Comparison of ENCODE assay signal across 21 mouse cellular contexts in the genomic region with DNA sequence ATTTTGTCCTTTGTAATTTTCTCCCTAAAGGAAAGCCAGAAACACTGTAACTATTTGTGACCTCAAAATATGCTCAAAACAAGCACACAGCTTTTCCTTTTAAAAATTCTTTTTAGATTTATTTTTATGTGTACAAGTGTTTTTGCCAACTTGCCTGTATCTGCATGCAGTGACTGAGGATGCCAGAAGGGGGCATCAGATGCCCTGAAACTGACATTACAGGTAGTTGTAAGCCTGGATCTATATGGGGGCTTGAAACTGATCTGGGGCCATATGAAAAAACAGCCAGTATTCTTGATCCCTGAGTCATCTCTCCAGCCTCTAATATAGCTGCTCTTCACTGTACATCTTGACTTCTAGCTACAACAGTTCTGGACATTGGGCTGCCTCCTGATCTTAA.
A peak's percentile ranks its signal among the peaks of the same experiment; 100 is the strongest.
DNase-seq lines count a peak whose midpoint lies in the region; ATAC-seq and TF ChIP-seq lines count a peak whose summit lies in the region.
"Had no signal": no experiment of that assay in that cellular context is flagged by ENCODE, and none has a peak within 500 bp of the region (broad histone marks: within the 10 kb centered on the region; RNA-seq: fewer than 3 reads in every experiment).

No protein-coding gene starts in this region.

- no peaks in the 10 kb centered on the region for H3K27me3 ChIP-seq in intestine, postnatal 0 days (replicated peaks; ENCODE audit: control insufficient read depth, insufficient read depth, low read length)
- H3K27me3 ChIP-seq in intestine, embryonic 16.5 days (replicated peaks; ENCODE audit: control insufficient read depth, insufficient read depth, low read length), result no peaks in the 10 kb centered on the region
- H3K27me3 ChIP-seq in lung, postnatal 0 days (replicated peaks; ENCODE audit: insufficient read depth, low read length), result no peaks in the 10 kb centered on the region
- no peaks in the 10 kb centered on the region for H3K27me3 ChIP-seq in Patski
- H3K27me3 ChIP-seq in midbrain, embryonic 16.5 days (ENCODE audit: control insufficient read depth, insufficient read depth, low read depth, low read length), result no peaks in the 10 kb centered on the region
- H3K27me3 ChIP-seq: embryonic facial prominence, embryonic 15.5 days; hindbrain, embryonic 13.5 days; liver, embryonic 15.5 days had no signal

- TF ChIP-seq CTCF in intestine, postnatal 0 days (IDR thresholded peaks at IDR 0.05; ENCODE audit: low read depth), result peak; percentile 34
- TF ChIP-seq CTCF in lung, postnatal 0 days (IDR thresholded peaks at IDR 0.05), result peak; percentile 31
- peak; percentile 59 for TF ChIP-seq CTCF in Patski (IDR thresholded peaks at IDR 0.05)

- TF ChIP-seq EP300 in lung, postnatal 0 days (IDR thresholded peaks at IDR 0.05), result no peak

- in situ Hi-C loops in Patski (cut with MboI; ENCODE audit: low pct_unique_long_range_greater_than_20kb), result no loop called here

- H3K4me3 ChIP-seq in intestine, postnatal 0 days (ENCODE audit: low read depth, low read length), result no peak overlapping the region
- no peak overlapping the region for H3K4me3 ChIP-seq in intestine, embryonic 16.5 days (ENCODE audit: low read length)
- no peak overlapping the region for H3K4me3 ChIP-seq in lung, postnatal 0 days (ENCODE audit: low read depth, low read length)
- no peak overlapping the region for H3K4me3 ChIP-seq in midbrain, embryonic 16.5 days (ENCODE audit: low read depth, low read length)
- H3K4me3 ChIP-seq: embryonic facial prominence, embryonic 15.5 days; heart, embryonic 10.5 days; hindbrain, embryonic 13.5 days; limb, embryonic 10.5 days; liver, embryonic 15.5 days; midbrain, embryonic 10.5 days had no signal

- CTCF ChIA-PET in Patski (lab: Charles Lee), result interaction anchor here (1.0 to 1.2 kb wide), 2 partner anchors 10 to 17 kb away, joined by 3 to 4 read pairs; no protein-coding TSS in a partner anchor

- no peaks in the 10 kb centered on the region for H3K4me1 ChIP-seq in intestine, postnatal 0 days (replicated peaks; ENCODE audit: control insufficient read depth, insufficient read depth, low read length)
- no peaks in the 10 kb centered on the region for H3K4me1 ChIP-seq in intestine, embryonic 16.5 days (ENCODE audit: control insufficient read depth, insufficient read depth, low read length)
- no peaks in the 10 kb centered on the region for H3K4me1 ChIP-seq in lung, postnatal 0 days (ENCODE audit: insufficient read depth, low read depth, low read length)
- H3K4me1 ChIP-seq in midbrain, embryonic 16.5 days (ENCODE audit: control insufficient read depth, insufficient read depth, low read length), result no peaks in the 10 kb centered on the region
- H3K4me1 ChIP-seq: embryonic facial prominence, embryonic 15.5 days; hindbrain, embryonic 13.5 days; limb, embryonic 10.5 days; liver, embryonic 15.5 days; midbrain, embryonic 10.5 days had no signal

- H3K36me3 ChIP-seq in intestine, postnatal 0 days (ENCODE audit: control insufficient read depth, insufficient read depth), result no peaks in the 10 kb centered on the region
- no peaks in the 10 kb centered on the region for H3K36me3 ChIP-seq in intestine, embryonic 16.5 days (ENCODE audit: control insufficient read depth, insufficient read depth, low read length)
- no peaks in the 10 kb centered on the region for H3K36me3 ChIP-seq in lung, postnatal 0 days (ENCODE audit: insufficient read depth, low read length)
- H3K36me3 ChIP-seq in midbrain, embryonic 16.5 days (ENCODE audit: control insufficient read depth, insufficient read depth, low read length), result no peaks in the 10 kb centered on the region
- H3K36me3 ChIP-seq: embryonic facial prominence, embryonic 15.5 days; heart, embryonic 10.5 days; hindbrain, embryonic 13.5 days; limb, embryonic 10.5 days; liver, embryonic 15.5 days; midbrain, embryonic 10.5 days had no signal

- H3K4me2 ChIP-seq in intestine, postnatal 0 days (replicated peaks; ENCODE audit: low read depth), result no peak overlapping the region
- no peak overlapping the region for H3K4me2 ChIP-seq in intestine, embryonic 16.5 days (ENCODE audit: low read depth, low read length)
- no peak overlapping the region for H3K4me2 ChIP-seq in lung, postnatal 0 days (replicated peaks; ENCODE audit: low read depth, low read length)
- no peak overlapping the region for H3K4me2 ChIP-seq in midbrain, embryonic 16.5 days (ENCODE audit: low read length)
- H3K4me2 ChIP-seq: embryonic facial prominence, embryonic 15.5 days; hindbrain, embryonic 13.5 days; liver, embryonic 15.5 days had no signal

- no peak for ATAC-seq in intestine, postnatal 0 days
- no peak for ATAC-seq in intestine, embryonic 16.5 days
- no peak for ATAC-seq in lung, postnatal 0 days
- ATAC-seq in Patski, result no peak
- 0 out of 2 replicates have a peak, but pooled peaks have one; percentile 44 for ATAC-seq in megakaryocyte progenitor cell, adult 5-6 weeks (replicated peaks; ENCODE audit: poor library complexity)
- no peak for ATAC-seq in midbrain, embryonic 16.5 days
- ATAC-seq: forebrain, embryonic 16.5 days had no signal

- no peak overlapping the region for H3K9ac ChIP-seq in intestine, postnatal 0 days (ENCODE audit: low read depth, low read length)
- H3K9ac ChIP-seq in intestine, embryonic 16.5 days (ENCODE audit: low read depth, low read length), result no peak overlapping the region
- no peak overlapping the region for H3K9ac ChIP-seq in lung, postnatal 0 days (replicated peaks; ENCODE audit: low read depth)
- no peak overlapping the region for H3K9ac ChIP-seq in midbrain, embryonic 16.5 days (ENCODE audit: low read depth, low read length)
- H3K9ac ChIP-seq: embryonic facial prominence, embryonic 15.5 days; hindbrain, embryonic 13.5 days; liver, embryonic 15.5 days had no signal

- no peaks in the 10 kb centered on the region for H3K9me3 ChIP-seq in intestine, postnatal 0 days (ENCODE audit: control insufficient read depth)
- H3K9me3 ChIP-seq in intestine, embryonic 16.5 days (ENCODE audit: control insufficient read depth, low read length), result no peaks in the 10 kb centered on the region
- no peaks in the 10 kb centered on the region for H3K9me3 ChIP-seq in lung, postnatal 0 days (ENCODE audit: low read length)
- no peaks in the 10 kb centered on the region for H3K9me3 ChIP-seq in midbrain, embryonic 16.5 days (replicated peaks; ENCODE audit: control insufficient read depth, low read length, poor library complexity, severe bottlenecking)
- H3K9me3 ChIP-seq: embryonic facial prominence, embryonic 15.5 days; heart, embryonic 10.5 days; hindbrain, embryonic 13.5 days; limb, embryonic 10.5 days; liver, embryonic 15.5 days; midbrain, embryonic 10.5 days had no signal

- DNase-seq in lung, postnatal 0 days (ENCODE audit: low spot score), result no peak
- DNase-seq in lung, postnatal 36 days, result no peak
- DNase-seq in Patski (ENCODE audit: low read depth, low spot score), result no peak
- no peak for DNase-seq in urinary bladder, postnatal 36 days (ENCODE audit: low spot score in 2 of 2)
- DNase-seq: adrenal gland, postnatal 25 days; cerebellum, adult 11-12 months; cerebellum, postnatal 14 days; gastrocnemius, postnatal 36 days; heart, postnatal 10 days; thymus, postnatal 14 days had no signal

- POLR2A ChIA-PET in Patski (lab: Charles Lee), result no interaction called here

- H3K27ac ChIP-seq in intestine, postnatal 0 days (ENCODE audit: low read depth, low read length), result no peak overlapping the region
- no peak overlapping the region for H3K27ac ChIP-seq in intestine, embryonic 16.5 days (ENCODE audit: low read length)
- no peak overlapping the region for H3K27ac ChIP-seq in lung, postnatal 0 days (ENCODE audit: low read length)
- no peak overlapping the region for H3K27ac ChIP-seq in midbrain, embryonic 16.5 days (ENCODE audit: low read length)
- H3K27ac ChIP-seq: embryonic facial prominence, embryonic 15.5 days; heart, embryonic 10.5 days; hindbrain, embryonic 13.5 days; limb, embryonic 10.5 days; liver, embryonic 15.5 days; midbrain, embryonic 10.5 days had no signal
